Mouse (Mus musculus) G1E (cell line): ENCODE data around the gene Olfr970. TPM values are rescaled to one million over a fixed set of nuclear protein-coding genes. Genes with fewer than 3 reads are reported as not detected.
"Not testable (repeated sequence)": the region's sequence is repeated elsewhere in the genome, so short reads cannot be mapped to it uniquely, and the experiment has no call there.

Experiments used
- ATAC-seq: 2 replicates; pipeline ENCODE4 v1.8.0; 2016; ENCODE audit warnings: mild to moderate bottlenecking; ENCODE audit not compliant: insufficient number of reproducible peaks, poor library complexity, low FRiP score, severe bottlenecking; ENCODE audit errors: extremely low read depth
- DNase-seq: peaks from one replicate; pipeline ENCODE4 v3.0.0; 2012; ENCODE audit warnings: low spot score
- H3K27me3 ChIP-seq: 2 replicates; pipeline ENCODE4 v1.6.1; 2012; ENCODE audit warnings: mild to moderate bottlenecking, low read length, inconsistent platforms; ENCODE audit not compliant: insufficient read depth
- H3K36me3 ChIP-seq: replicated peaks from 2 replicates; pipeline ENCODE3; 2012; ENCODE audit warnings: mild to moderate bottlenecking, inconsistent platforms
- H3K4me1 ChIP-seq: 2 replicates; pipeline ENCODE4 v1.6.1; 2012; ENCODE audit warnings: low read depth, low read length, inconsistent platforms, mixed read lengths; ENCODE audit not compliant: insufficient read depth
- H3K4me3 ChIP-seq: 2 replicates; pipeline ENCODE4 v1.5.1; 2012; ENCODE audit warnings: low read depth, mild to moderate bottlenecking, inconsistent platforms, low read length, moderate library complexity, mixed read lengths
- H3K9me3 ChIP-seq: replicated peaks from 2 replicates; pipeline ENCODE4 v1.6.1; 2012; ENCODE audit warnings: inconsistent platforms
- CTCF ChIP-seq: IDR thresholded peaks from 2 replicates; pipeline ENCODE4 v1.5.1; 2012; ENCODE audit warnings: low read depth, low read length, inconsistent platforms, mixed read lengths
- GATA1 ChIP-seq: IDR thresholded peaks from 2 replicates; pipeline ENCODE4 v1.6.1; 2012; ENCODE audit warnings: borderline replicate concordance, low read length, inconsistent platforms, mixed read lengths
- GATA2 ChIP-seq: IDR thresholded peaks from 2 replicates; pipeline ENCODE4 v1.6.1; 2012; ENCODE audit warnings: low read depth, low read length, inconsistent platforms, borderline replicate concordance
- POLR2AphosphoS5 ChIP-seq: IDR thresholded peaks from 2 replicates; pipeline ENCODE4 v1.6.1; 2012; ENCODE audit warnings: low read depth, low read length, inconsistent platforms; ENCODE audit not compliant: insufficient replicate concordance
- TAL1 ChIP-seq: conservative IDR thresholded peaks from 2 replicates; pipeline ENCODE4 v1.6.1; 2012; ENCODE audit warnings: low read depth, low read length, inconsistent platforms, mixed read lengths
- polyA plus RNA-seq: library from polyadenylated mRNA; stranded (reverse); fragments of >175 nt; gene quantifications from 2 replicates; pipeline ENCODE4 v1.2.3, GENCODE M21; 2012
- total RNA-seq, 2 experiments: library from RNA; stranded (forward) in 1 of 2; stranded (reverse) in 1 of 2; fragments of 200-1000 nt in 1 of 2; fragments of >200 nt in 1 of 2; fragmentation: Nextera tagmentation in 1 of 2; gene quantifications; 2 replicates each; pipeline ENCODE4 v1.2.3; 2014 to 2017

Olfr970 gene
- total RNA-seq (2014; fragmentation: Nextera tagmentation) = not detected in 2 replicates
- 0.33 TPM in 1 of 2 replicates, not detected in the other for total RNA-seq (2017)
- not detected in 2 replicates for polyA plus RNA-seq

DNA sequence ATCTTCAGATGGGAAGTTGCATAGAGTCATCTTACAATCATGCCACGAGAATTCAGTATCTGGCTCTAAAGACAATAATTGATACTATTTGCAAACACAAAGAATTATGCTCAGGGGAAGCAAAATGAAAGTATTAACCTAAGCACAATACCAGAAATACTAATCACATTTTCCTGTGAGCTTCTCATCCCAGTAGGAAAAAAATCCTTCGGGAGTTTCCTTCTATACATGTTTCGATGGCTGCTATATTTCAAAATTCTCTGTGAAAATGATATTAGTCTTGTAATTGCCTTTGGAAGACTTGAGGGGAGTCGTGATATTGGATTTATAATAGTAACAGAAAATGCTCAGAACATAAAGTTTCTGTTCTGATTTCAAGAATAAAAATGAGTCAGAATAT is at the start of gene Olfr970:
Gene Olfr970, plus strand, starts transcription at position 301 of the 400 bp plus-strand sequence.
- Histone ChIP-seq H3K4me3 (no peak within 1 kb of the TSS), H3K36me3 (no peaks in the 10 kb centered on the region), H3K27me3 (no peaks in the 10 kb centered on the region), H3K9me3 (0 out of 2 replicates have a peak, but pooled peaks cover 2% of the 10 kb centered on the region), H3K4me1 (no peaks in the 10 kb centered on the region)
- no peak for ATAC-seq
- no peak for DNase-seq
- TF ChIP-seq CTCF = no peak
- TF ChIP-seq TAL1 = no peak
- no peak for TF ChIP-seq POLR2AphosphoS5
- TF ChIP-seq GATA1 = no peak
- TF ChIP-seq GATA2 = no peak

DNA sequence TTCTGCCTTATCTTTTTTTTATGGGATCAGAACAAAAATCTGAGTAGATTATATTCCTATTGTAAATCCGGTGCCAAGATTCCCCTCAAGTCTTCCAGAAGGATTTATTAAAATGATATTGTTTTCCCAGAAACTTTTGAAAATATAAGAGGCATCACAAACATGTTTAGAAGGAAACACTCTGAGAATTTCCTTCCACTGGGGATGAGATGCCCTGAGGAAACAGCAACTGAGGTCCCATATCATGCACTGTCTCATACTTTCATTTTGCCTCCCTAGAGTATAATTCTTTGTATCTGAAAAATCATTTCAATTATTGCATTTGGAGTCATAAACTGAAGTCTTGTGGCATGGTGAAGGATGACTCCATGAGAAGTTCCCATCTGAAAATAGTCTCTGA is 25.5 kb upstream of the Olfr970 start, which contains the start of gene Olfr968:
Gene Olfr968, minus strand, starts transcription at position 101 of the 400 bp plus-strand sequence.
- ATAC-seq = no peak
- Histone ChIP-seq H3K9me3 (no peaks in the 10 kb centered on the region), H3K4me1 (no peaks in the 10 kb centered on the region), H3K27me3 (no peaks in the 10 kb centered on the region), H3K36me3 (no peaks in the 10 kb centered on the region), H3K4me3 (no peak within 1 kb of the TSS)
- DNase-seq = no peak
- no peak for TF ChIP-seq GATA2
- TF ChIP-seq GATA1 = no peak
- no peak for TF ChIP-seq POLR2AphosphoS5
- TF ChIP-seq CTCF = no peak
- TF ChIP-seq TAL1 = no peak

DNA sequence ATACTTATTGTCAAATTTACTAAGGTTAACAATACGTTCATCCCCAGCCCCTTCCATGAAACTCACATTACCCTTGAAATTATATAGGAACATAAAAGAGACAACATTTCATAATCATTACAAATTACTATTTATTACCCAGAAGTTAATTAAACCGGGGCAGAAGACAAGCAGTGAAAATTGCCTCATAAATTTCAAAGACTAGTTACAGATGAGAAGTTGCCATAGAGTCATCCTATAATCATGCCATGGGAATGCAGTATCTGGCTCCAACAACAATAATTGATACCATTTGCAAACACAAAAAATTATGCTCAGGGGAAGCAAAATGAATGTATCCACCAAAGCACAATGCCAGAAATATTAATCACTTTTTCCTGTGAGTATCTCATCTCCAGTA is 18.1 kb upstream of the Olfr970 start, which contains the start of gene Olfr969:
Gene Olfr969, plus strand, starts transcription at position 388 of the 400 bp plus-strand sequence.
- Histone ChIP-seq H3K36me3 (no peaks in the 10 kb centered on the region), H3K9me3 (no peaks in the 10 kb centered on the region), H3K27me3 (no peaks in the 10 kb centered on the region), H3K4me1 (no peaks in the 10 kb centered on the region), H3K4me3 (no peak within 1 kb of the TSS)
- TF ChIP-seq CTCF = no peak
- no peak for TF ChIP-seq GATA2
- no peak for TF ChIP-seq GATA1
- TF ChIP-seq TAL1 = no peak
- no peak for TF ChIP-seq POLR2AphosphoS5
- DNase-seq = no peak
- ATAC-seq = no peak

DNA sequence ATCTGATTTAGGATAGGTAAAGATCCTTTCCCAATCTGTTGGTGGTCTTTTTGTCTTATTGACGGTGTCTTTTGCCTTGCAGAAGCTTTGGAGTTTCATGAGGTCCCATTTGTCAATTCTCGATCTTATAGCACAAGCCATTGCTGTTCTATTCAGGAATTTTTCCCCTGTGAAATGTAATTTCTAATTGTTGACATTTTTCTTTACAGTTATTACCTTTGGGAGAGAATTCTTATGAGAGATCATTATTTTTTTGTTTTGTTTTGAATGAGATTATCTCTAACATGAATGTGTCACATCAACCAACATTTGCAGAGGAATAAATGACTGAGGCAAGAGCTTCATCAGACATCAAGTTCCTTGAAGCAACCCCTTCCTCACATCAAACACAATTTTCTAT is 27.9 kb downstream of the Olfr970 start, which contains the start of gene Olfr971:
Gene Olfr971, plus strand, starts transcription at position 301 of the 400 bp plus-strand sequence.
- not testable (repeated sequence) for H3K4me3 ChIP-seq, ATAC-seq, H3K27me3 ChIP-seq, DNase-seq, H3K9me3 ChIP-seq, H3K36me3 ChIP-seq, H3K4me1 ChIP-seq

DNA sequence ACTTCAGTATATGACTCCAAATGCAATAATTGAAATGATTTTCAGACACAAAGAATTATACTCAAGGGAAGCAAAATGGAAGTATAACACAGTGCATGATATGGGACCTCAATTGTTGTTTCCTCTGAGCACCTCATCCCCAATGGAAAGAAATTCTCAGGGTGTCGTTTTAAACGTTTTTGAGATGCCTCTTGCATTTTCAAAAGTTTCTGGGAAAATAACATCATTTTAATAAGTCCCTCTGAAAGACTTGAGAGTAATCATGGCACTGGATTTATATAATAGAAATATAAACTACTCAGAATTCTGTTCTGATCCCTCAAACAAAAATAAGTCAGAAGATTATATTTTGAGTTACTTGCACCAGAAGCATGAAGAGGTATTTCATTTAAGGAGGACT is 57.5 kb downstream of the Olfr970 start, which contains the start of gene Olfr972:
Gene Olfr972, plus strand, starts transcription at position 301 of the 400 bp plus-strand sequence.
- no peak for DNase-seq
- TF ChIP-seq TAL1 = no peak
- no peak for TF ChIP-seq GATA2
- TF ChIP-seq POLR2AphosphoS5 = no peak
- TF ChIP-seq GATA1 = no peak
- TF ChIP-seq CTCF = no peak
- H3K36me3 ChIP-seq = no peaks in the 10 kb centered on the region
- no peaks in the 10 kb centered on the region for H3K27me3 ChIP-seq
- no peaks in the 10 kb centered on the region for H3K9me3 ChIP-seq
- no peaks in the 10 kb centered on the region for H3K4me1 ChIP-seq
- no peak within 1 kb of the TSS for H3K4me3 ChIP-seq
- no peak for ATAC-seq

Other genes with a start within 250 kb of the Olfr970 start
Only the 20 nearest of the 22 such genes appear.
- gene AW551984, start 204.5 kb upstream of the Olfr970 start, total RNA-seq (2014; fragmentation: Nextera tagmentation) = not detected in 2 replicates
- 0.27 TPM in 1 of 2 replicates, not detected in the other for gene AW551984, start 204.5 kb upstream of the Olfr970 start, total RNA-seq (2017)
- gene AW551984, start 204.5 kb upstream of the Olfr970 start, polyA plus RNA-seq = not detected in 2 replicates
- gene Olfr148, start 198.2 kb upstream of the Olfr970 start, total RNA-seq (2014; fragmentation: Nextera tagmentation) = not detected in 2 replicates
- 0.12 TPM in 1 of 2 replicates, not detected in the other for gene Olfr148, start 198.2 kb upstream of the Olfr970 start, total RNA-seq (2017)
- gene Olfr148, start 198.2 kb upstream of the Olfr970 start, polyA plus RNA-seq = not detected in 2 replicates
- not detected in 2 replicates for gene Olfr960, start 187.5 kb upstream of the Olfr970 start, total RNA-seq (2014; fragmentation: Nextera tagmentation)
- gene Olfr960, start 187.5 kb upstream of the Olfr970 start, total RNA-seq (2017) = 0.49 TPM in 1 of 2 replicates, not detected in the other
- not detected in 2 replicates for gene Olfr960, start 187.5 kb upstream of the Olfr970 start, polyA plus RNA-seq
- not detected in 2 replicates for gene Olfr961, start 163.8 kb upstream of the Olfr970 start, total RNA-seq (2014; fragmentation: Nextera tagmentation)
- gene Olfr961, start 163.8 kb upstream of the Olfr970 start, total RNA-seq (2017) = 0.11 and 0.12 TPM in 2 replicates
- not detected in 2 replicates for gene Olfr961, start 163.8 kb upstream of the Olfr970 start, polyA plus RNA-seq
- gene Olfr963, start 141.7 kb upstream of the Olfr970 start, total RNA-seq (2014; fragmentation: Nextera tagmentation) = not detected in 2 replicates
- 0.06 TPM in 1 of 2 replicates, not detected in the other for gene Olfr963, start 141.7 kb upstream of the Olfr970 start, total RNA-seq (2017)
- not detected in 2 replicates for gene Olfr963, start 141.7 kb upstream of the Olfr970 start, polyA plus RNA-seq
- gene Olfr149, start 101.7 kb upstream of the Olfr970 start, total RNA-seq (2014; fragmentation: Nextera tagmentation) = not detected in 2 replicates
- 0.17 TPM in 1 of 2 replicates, not detected in the other for gene Olfr149, start 101.7 kb upstream of the Olfr970 start, total RNA-seq (2017)
- gene Olfr149, start 101.7 kb upstream of the Olfr970 start, polyA plus RNA-seq = not detected in 2 replicates
- gene Olfr965, start 97.5 kb upstream of the Olfr970 start, total RNA-seq (2014; fragmentation: Nextera tagmentation) = not detected in 2 replicates
- 0.23 TPM in 1 of 2 replicates, not detected in the other for gene Olfr965, start 97.5 kb upstream of the Olfr970 start, total RNA-seq (2017)
- gene Olfr965, start 97.5 kb upstream of the Olfr970 start, polyA plus RNA-seq = not detected in 2 replicates
- not detected in 2 replicates for gene Olfr150, start 77.9 kb upstream of the Olfr970 start, total RNA-seq (2014; fragmentation: Nextera tagmentation)
- 0.11 TPM in 1 of 2 replicates, not detected in the other for gene Olfr150, start 77.9 kb upstream of the Olfr970 start, total RNA-seq (2017)
- not detected in 2 replicates for gene Olfr150, start 77.9 kb upstream of the Olfr970 start, polyA plus RNA-seq
- not detected in 2 replicates for gene Olfr967, start 62.6 kb upstream of the Olfr970 start, total RNA-seq (2014; fragmentation: Nextera tagmentation)
- gene Olfr967, start 62.6 kb upstream of the Olfr970 start, total RNA-seq (2017) = 0.16 TPM in 1 of 2 replicates, not detected in the other
- gene Olfr967, start 62.6 kb upstream of the Olfr970 start, polyA plus RNA-seq = not detected in 2 replicates
- gene Olfr968, start 25.6 kb upstream of the Olfr970 start, total RNA-seq (2014; fragmentation: Nextera tagmentation) = not detected in 2 replicates
- 0.06 and 0.11 TPM in 2 replicates for gene Olfr968, start 25.6 kb upstream of the Olfr970 start, total RNA-seq (2017)
- not detected in 2 replicates for gene Olfr968, start 25.6 kb upstream of the Olfr970 start, polyA plus RNA-seq
- not detected in 2 replicates for gene Olfr969, start 17.9 kb upstream of the Olfr970 start, total RNA-seq (2014; fragmentation: Nextera tagmentation)
- gene Olfr969, start 17.9 kb upstream of the Olfr970 start, total RNA-seq (2017) = not detected in 2 replicates
- gene Olfr969, start 17.9 kb upstream of the Olfr970 start, polyA plus RNA-seq = not detected in 2 replicates
- gene Olfr971, start 28.0 kb downstream of the Olfr970 start, total RNA-seq (2014; fragmentation: Nextera tagmentation) = not detected in 2 replicates
- not detected in 2 replicates for gene Olfr971, start 28.0 kb downstream of the Olfr970 start, total RNA-seq (2017)
- not detected in 2 replicates for gene Olfr971, start 28.0 kb downstream of the Olfr970 start, polyA plus RNA-seq
- gene Olfr972, start 57.6 kb downstream of the Olfr970 start, total RNA-seq (2014; fragmentation: Nextera tagmentation) = not detected in 2 replicates
- 0.44 TPM in 1 of 2 replicates, not detected in the other for gene Olfr972, start 57.6 kb downstream of the Olfr970 start, total RNA-seq (2017)
- not detected in 2 replicates for gene Olfr972, start 57.6 kb downstream of the Olfr970 start, polyA plus RNA-seq
- not detected in 2 replicates for gene Olfr229, start 98.5 kb downstream of the Olfr970 start, total RNA-seq (2014; fragmentation: Nextera tagmentation)
- gene Olfr229, start 98.5 kb downstream of the Olfr970 start, total RNA-seq (2017) = 0.16 TPM in 1 of 2 replicates, not detected in the other
- not detected in 2 replicates for gene Olfr229, start 98.5 kb downstream of the Olfr970 start, polyA plus RNA-seq
- gene Olfr974, start 128.6 kb downstream of the Olfr970 start, total RNA-seq (2014; fragmentation: Nextera tagmentation) = not detected in 2 replicates
- not detected in 2 replicates for gene Olfr974, start 128.6 kb downstream of the Olfr970 start, total RNA-seq (2017)
- not detected in 2 replicates for gene Olfr974, start 128.6 kb downstream of the Olfr970 start, polyA plus RNA-seq
- gene Olfr975, start 143.2 kb downstream of the Olfr970 start, total RNA-seq (2014; fragmentation: Nextera tagmentation) = 0.38 TPM in 1 of 2 replicates, not detected in the other
- 0.22 and 0.29 TPM in 2 replicates for gene Olfr975, start 143.2 kb downstream of the Olfr970 start, total RNA-seq (2017)
- gene Olfr975, start 143.2 kb downstream of the Olfr970 start, polyA plus RNA-seq = not detected in 2 replicates
- not detected in 2 replicates for gene Olfr976, start 152.3 kb downstream of the Olfr970 start, total RNA-seq (2014; fragmentation: Nextera tagmentation)
- not detected in 2 replicates for gene Olfr976, start 152.3 kb downstream of the Olfr970 start, total RNA-seq (2017)
- not detected in 2 replicates for gene Olfr976, start 152.3 kb downstream of the Olfr970 start, polyA plus RNA-seq
- not detected in 2 replicates for gene Olfr978, start 183.3 kb downstream of the Olfr970 start, total RNA-seq (2014; fragmentation: Nextera tagmentation)
- 0.05 and 0.23 TPM in 2 replicates for gene Olfr978, start 183.3 kb downstream of the Olfr970 start, total RNA-seq (2017)
- gene Olfr978, start 183.3 kb downstream of the Olfr970 start, polyA plus RNA-seq = not detected in 2 replicates
- not detected in 2 replicates for gene Olfr979, start 194.6 kb downstream of the Olfr970 start, total RNA-seq (2014; fragmentation: Nextera tagmentation)
- 0.16 TPM in 1 of 2 replicates, not detected in the other for gene Olfr979, start 194.6 kb downstream of the Olfr970 start, total RNA-seq (2017)
- gene Olfr979, start 194.6 kb downstream of the Olfr970 start, polyA plus RNA-seq = not detected in 2 replicates
- not detected in 2 replicates for gene Olfr980, start 200.7 kb downstream of the Olfr970 start, total RNA-seq (2014; fragmentation: Nextera tagmentation)
- 0.06 and 0.22 TPM in 2 replicates for gene Olfr980, start 200.7 kb downstream of the Olfr970 start, total RNA-seq (2017)
- gene Olfr980, start 200.7 kb downstream of the Olfr970 start, polyA plus RNA-seq = not detected in 2 replicates